Mouse (Mus musculus) right cerebral cortex, postnatal 4 days (tissue): ENCODE data around the gene Cst8.
A peak's percentile ranks its signal among the peaks of the same experiment; 100 is the strongest.
"Not testable (repeated sequence)": the region's sequence is repeated elsewhere in the genome, so short reads cannot be mapped to it uniquely, and the experiment has no call there.

Experiments used
- DNase-seq: peaks from one replicate; pipeline ENCODE4 v3.0.0-alpha.2; 2022

Gene Cst8

DNA sequence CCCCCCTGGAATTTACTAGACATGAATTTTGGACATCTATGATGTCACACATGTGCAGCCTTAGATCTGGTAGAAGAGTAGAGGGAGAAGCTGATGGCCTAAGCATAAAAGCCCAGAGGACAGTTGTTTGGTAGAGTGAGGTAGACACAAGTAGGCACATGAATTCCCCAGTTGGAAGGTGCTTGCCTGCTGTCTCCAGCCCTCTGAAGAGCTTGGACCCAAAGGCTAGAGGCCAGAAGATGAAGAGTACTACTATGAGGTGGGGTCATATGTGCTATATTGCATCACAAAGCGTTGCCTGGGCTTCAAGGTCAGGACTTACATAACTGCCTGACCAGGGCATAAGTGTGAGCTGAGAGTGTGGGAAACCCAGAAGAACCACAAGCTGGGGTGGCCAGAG, at the start of gene Cst8:
Cst8 (plus strand) TSS at position 301 of the 400 bp plus-strand sequence.
- DNase-seq, result no peak

DNA sequence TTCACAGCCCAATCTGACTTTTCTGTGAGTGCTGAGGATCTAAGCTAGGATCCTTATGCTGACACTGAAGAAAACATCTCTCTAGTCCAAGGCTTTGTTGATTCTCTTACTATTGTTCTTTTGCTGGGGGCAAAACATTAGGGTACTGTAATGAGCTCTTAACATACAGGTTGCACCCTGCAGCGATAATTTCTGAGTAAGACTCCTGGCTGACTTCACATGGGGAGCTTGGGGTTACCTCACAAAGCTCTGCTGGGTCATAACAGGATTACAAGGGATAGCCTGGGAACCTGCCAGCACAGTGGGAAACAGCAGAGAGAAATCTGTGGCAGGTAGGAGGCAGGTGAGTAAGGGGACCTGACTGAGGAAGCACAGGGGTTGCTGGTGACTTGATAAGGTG, 48.5 kb upstream of the Cst8 start, which contains the start of gene Cstl1:
Cstl1 (plus strand) TSS at position 301 of the 400 bp plus-strand sequence.
- DNase-seq, result no peak

DNA sequence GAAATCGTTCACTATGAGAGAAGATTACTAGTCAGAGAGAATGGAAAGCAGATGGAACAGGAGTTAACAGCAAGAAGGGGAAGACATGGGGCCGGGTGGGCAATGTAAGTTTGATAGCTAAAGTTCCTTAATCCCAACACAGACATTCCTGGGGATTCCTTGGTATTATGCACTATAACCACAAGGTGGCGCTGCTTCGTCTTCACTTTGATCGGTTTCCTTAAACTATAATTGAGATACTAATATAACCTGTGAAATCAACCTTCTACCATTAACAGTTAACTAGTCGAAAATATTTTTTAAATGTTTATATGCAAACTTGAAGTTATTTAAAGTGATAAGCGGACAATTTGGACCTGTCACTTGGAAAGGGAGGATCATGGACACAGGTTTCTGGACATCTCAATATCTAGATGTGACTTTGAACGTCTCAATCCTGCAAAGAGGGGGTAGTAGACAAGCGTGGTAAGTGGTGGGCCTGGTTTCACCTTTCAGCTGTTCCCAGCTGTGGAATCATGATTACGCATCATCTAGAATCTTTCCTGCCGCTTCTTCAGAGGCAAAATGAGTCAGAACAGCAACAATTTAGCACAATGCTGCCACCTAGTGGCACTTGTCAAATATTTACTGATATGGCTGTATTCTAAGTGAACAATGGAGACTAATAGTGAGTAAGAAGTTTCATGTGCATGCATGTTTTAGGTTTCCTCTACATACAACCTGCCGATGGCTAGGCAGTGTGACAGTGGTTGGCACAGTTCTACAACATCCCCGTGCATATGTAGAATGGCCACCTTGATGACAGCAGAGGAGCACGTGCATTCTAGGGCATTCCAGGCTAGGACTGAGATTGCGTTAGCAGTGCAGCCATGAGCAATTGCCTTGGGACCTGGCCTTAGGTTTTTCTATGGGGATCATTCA, 46.4 kb upstream of the Cst8 start:
- peak; percentile 71 for DNase-seq

DNA sequence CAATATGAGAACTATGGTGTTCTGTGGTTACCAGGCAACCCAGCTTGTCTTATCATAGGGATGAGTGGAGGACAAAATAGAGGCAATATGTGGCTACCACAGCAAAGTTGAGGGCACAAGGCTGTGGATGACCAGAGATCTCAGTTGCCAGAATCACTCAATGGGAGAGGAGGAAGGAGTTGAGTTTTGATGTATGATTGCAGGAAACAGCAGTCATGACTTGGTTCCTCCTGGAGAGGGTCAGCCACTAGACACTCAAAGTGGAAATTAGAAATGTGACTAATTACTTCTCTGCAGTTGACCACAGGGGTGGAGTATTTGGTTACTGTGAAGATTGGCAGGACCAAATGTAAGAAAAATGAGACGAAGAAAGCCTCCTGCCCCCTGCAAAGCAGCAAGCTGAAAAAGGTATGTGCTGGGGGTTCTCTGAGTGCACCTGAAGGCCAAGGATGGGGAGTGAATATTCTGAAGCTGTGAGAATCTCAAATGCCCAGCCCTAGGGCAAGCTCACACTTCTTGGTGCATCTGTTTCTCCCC, 44.2 kb upstream of the Cst8 start:
- DNase-seq, result no peak

DNA sequence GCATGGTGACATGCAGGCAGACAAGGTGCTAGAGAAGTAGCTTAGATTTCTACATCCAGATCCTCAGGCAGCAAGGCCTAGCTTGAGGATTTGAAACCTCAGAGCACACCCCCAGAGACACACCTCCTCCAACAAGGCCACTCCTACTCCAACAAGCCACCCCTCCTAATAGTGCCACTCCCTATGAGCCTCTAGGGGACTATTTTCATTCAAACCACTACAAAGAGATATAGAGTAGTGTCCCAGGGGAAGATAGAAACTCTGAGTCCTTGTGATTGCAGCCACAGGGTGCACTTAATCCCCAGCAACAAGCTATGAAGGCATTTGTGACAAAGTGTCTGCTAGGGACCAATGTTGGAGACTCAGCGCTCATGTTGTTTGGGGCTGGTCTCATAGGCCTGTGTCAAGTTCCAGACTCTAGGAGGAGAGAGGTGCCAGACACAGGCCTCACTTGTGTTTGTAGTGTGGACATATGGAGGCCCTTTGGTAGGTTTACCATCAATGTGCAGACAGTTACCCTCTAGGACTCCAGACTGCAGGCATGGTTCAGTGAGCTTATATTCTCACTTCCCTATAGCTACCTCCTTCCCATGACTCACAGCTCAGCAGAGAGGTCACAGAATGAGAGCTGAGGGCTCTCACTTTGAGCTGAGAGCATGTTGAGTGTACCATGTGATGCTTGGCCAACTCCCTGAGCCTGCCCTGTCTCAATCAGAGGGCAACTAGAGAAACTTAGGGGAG, 34.8 kb upstream of the Cst8 start:
- no peak for DNase-seq

DNA sequence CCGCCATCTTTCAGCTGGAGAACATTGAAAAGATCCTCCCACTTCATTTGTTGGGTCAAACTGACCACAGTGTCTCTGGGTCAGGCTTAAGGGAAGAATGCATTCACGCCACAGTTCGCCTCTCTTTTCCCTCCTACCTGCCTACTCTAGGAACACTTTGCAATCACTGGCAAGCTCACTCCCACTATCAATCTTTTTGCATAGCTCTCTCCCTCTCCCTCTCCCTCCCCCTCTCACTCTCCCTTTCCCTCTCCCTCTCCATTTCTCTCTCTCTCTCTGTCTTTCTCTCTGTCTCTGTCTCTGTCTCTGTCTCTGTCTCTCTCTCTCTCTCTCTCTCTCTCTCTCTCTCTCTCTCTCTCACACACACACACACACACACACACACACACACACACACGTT, 27.2 kb upstream of the Cst8 start, which contains the start of gene Cst11:
Cst11 (minus strand) TSS at position 101 of the 400 bp plus-strand sequence.
- DNase-seq, result not testable (repeated sequence)

DNA sequence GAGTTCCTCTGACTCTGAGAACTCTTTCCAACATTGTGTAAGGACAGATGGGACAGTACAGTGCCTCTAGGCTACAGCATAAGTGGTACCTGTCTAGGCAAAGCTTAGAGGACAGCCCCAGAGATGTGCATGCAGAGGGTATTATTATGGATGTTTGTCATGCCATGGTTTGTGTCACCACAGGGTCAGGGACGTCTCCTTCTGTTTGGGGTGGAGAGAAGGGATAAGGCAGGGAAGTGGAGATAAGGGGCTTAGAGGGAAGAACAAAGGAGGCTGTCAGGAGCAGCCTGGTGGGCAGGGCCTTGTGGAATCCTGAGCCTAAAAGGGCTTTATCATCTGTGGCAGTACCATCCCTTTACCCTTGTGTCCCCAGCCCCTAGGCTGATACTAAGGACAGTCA, 16.9 kb upstream of the Cst8 start, which contains the start of gene 8030411F24Rik:
8030411F24Rik (plus strand) TSS at position 301 of the 400 bp plus-strand sequence.
- no peak for DNase-seq

DNA sequence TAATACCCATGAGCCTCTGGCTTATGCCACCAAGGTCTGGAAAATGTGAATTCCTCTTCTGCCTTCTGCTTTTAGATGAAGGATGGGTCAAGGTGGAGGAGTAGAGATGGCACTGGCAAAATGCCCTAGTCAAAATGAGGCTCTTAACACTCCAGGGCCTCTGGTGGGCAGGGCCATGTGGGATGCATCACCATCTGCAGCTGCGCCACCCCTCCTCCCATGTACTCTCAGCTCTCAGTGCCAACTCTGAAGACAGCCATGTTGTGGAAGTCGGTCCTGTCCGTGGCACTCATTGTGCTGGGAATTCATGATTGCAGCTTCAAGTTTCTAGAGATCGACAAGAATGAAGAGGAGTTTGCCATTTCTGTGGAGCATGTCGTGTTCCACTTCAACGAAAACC, 9.4 kb upstream of the Cst8 start, which contains the start of gene Cst12:
Cst12 (plus strand) TSS at position 220 of the 400 bp plus-strand sequence.
- DNase-seq, result no peak

DNA sequence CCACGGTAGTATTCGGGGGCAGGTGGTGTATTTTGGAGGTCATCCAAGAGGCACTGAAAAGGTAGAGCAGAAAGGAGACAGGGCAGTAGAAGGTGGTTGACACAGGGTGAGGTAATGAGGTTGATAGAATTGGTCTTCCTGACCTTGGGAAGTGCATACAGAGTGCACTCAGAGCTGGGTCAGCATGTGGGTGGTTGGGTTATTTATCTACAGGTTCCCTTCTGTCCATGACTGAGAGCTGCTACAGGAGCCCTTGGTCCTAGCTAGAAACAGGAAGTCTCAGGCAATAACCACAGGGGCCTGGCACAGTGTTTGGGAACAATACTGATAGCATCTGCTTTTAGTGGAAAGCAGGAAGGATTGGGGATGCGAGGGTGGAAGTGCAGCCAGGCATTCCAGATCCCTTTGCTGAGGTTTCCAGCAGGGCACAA, 2.9 kb downstream of the Cst8 start:
- DNase-seq, result no peak

DNA sequence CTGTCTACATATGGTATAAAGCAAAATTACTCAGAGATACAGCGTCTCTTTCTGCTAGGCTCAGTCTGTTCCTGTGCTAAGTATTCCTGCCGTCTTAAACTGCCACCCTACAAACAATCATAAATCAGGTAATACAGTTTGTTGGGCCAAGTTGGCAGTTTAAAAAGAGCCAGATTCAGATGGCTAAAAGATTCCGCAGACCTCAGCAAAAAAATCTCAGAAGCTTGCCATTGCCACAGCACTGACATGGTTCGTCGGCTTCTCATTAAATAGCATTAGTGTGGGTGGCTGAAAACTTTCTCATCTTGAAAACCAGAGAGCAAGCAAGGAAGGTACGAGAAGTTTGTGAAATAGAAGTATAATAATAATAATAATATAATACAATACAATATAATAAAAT, 8.1 kb downstream of the Cst8 start:
- no peak for DNase-seq

DNA sequence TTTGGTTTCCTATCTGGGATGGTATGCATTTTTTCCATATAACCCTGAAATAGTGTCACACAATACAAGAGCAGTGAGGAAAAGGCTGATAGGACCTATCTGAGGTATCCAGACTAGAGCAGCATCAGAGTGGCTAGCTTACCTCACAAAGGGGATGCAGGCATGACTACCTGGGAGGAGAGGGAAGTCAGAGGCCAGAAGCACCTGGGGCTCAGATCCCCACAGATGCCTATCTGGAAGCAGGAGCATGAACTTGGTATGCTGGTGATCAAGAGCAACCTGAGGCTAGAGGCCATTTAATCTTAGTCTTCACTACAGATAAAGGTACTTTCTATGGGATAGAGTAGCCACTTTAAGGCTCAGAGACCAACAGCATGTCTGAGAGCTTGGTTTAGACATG, 21.3 kb downstream of the Cst8 start, which contains the start of gene Cst13:
Cst13 (plus strand) TSS at position 173 of the 400 bp plus-strand sequence.
- DNase-seq, result no peak

DNA sequence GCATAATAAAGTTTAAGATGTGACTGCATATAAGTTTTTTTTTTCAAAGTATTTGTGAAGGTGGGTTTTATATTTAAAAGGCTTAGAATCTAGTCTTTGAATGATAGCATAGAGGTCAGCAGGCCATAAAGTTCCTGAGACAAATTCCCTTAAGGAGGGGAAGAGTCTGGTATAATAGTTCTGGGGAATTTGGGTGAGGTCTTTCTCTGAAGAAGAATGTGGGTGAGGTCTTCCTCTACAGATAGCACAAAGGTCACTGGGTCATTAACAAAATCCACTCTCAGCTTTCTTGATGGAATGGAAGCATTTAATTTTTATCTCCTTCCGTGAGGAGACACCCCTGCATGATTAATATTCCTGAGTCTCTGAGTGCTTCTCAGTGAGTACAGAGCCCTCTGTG, 27.4 kb downstream of the Cst8 start:
- DNase-seq, result no peak

DNA sequence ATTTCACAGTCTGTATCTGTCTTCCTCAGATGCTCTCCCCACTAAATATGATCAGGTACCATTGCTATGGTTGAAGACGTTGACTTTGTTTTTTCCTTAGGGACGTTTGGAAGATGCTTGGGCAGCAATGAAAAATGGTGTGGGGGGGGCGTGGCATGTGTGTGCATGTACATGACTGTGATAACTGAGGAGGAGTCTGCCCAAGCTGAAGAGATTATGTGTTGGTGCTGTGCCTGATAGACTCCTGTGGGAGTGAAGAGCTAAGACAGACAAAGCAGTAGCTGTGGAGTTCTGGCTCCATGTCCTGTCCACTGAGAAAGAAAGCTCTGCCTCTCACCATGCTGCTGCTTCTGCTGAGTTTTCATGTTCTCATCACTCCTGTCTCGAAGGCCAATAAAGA, 36.3 kb downstream of the Cst8 start, which contains the start of gene Cst9:
Cst9 (plus strand) TSS at position 236 of the 400 bp plus-strand sequence.
- no peak for DNase-seq

DNA sequence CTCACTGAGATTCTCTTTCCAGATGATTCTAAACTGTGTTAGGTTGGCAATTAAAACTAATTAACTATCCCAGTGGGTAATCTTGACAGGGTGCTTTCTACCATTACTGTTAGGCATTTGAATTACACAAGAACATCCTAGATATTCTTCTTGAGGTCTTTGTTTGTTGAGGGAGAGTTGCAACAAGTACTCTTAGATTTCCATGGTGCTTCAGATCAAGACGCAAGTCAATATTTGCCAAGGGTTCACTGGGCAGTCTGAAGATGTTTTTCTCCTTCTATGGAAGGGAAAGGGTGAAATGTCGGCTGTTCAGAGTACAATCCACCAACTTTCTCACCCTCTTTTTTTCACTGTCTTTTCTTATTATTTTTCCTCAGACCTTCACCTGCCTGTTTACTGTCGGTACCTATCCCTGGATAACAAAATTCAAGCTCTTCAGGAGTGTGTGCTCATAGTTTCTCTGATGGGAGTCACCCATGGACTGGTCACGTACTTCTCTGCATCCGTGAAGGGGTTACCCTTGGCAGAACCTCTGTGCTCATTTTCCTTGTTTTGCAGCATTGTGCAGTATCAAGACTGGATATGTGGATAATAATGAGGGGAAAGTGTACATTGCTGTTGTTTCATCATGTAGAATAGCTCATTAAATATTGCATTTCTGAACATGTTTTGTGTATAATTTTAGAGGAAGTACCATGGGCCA, 39.6 kb downstream of the Cst8 start:
- no peak for DNase-seq

DNA sequence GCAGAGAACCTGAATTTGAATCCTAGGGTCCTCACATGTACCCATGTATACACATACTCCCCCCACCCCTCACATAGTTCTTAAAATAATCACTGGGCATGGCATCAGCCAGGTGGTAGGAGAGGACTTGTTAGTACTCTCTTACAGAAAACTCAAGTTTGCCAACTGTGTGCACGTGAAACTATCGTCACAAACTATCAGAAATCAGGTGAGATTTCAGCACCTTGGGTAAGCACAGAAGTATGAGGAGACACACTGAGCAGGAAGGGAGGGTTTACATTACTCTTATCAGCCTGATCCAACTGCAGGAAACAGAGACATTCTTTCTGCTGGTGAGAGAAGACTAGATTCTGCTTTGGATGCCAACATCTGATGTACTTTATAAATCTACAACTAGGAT, 40.6 kb downstream of the Cst8 start:
- no peak for DNase-seq

DNA sequence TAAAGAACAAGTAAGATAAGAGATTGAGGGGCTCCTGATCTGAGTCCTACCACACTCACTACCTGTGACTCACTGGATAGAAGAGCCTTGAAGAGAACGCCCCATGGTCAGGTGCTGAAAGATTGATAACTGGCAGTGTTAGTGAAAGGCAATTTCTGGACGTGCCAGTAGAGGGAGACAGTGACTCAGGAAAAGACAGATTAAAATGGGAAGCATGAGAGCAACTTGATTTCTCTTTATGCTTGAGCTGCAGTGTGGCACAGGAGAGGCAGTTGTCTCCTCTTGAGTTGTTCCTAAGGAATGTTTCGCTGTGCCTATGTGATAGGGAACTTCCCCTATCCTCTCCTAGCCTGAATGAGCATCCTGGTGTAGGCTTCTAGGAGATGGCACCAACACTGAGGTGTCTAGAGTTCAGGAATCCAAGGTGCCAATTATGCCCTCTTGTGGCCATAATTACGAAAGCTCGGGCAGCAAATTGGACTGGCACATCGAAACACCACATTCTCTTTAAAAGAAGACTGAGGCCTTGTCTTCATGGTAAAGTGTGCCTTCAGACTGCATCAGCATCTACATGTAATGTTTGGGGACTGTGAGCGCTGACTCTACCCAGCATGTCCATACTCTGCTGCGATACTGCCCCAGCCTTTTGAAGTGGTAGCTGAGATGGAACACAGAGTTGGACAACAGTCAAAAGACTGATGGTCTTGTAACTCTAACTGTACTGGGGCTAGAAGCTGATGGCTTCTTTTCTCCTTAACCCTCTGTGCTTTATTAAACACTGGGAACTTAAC, 52.7 kb downstream of the Cst8 start:
- peak; percentile 75 for DNase-seq
